Comparison of ENCODE assay signal across 12 mouse cellular contexts in genomic region chr4:140911416-140911815, GRCm38 (mm10).
"Had no signal": no experiment of that assay in that cellular context is flagged by ENCODE, and none has a peak within 500 bp of the region (broad histone marks: within the 10 kb centered on the region; RNA-seq: fewer than 3 reads in every experiment).

No protein-coding gene starts in this region.

- H3K36me3 ChIP-seq: intestine, embryonic 15.5 days; limb, embryonic 13.5 days; midbrain, embryonic 10.5 days; neural tube, embryonic 15.5 days had no signal

- H3K9me3 ChIP-seq: intestine, embryonic 15.5 days; limb, embryonic 13.5 days; midbrain, embryonic 10.5 days; neural tube, embryonic 15.5 days had no signal

- H3K4me2 ChIP-seq: lung, embryonic 14.5 days; neural tube, embryonic 15.5 days had no signal

- H3K27ac ChIP-seq: intestine, embryonic 15.5 days; limb, embryonic 13.5 days; midbrain, embryonic 10.5 days; neural tube, embryonic 15.5 days had no signal

- DNase-seq: kidney, adult 8-10 months; left cerebral cortex, postnatal 4 days; lung, embryonic 14.5 days; lung, postnatal 10 days; midbrain, embryonic 14.5 days; retina, postnatal 1 day; thymus, adult 18-20 months had no signal

- H3K4me3 ChIP-seq: intestine, embryonic 15.5 days; myocyte; neural tube, embryonic 15.5 days had no signal

- H3K9ac ChIP-seq: intestine, embryonic 15.5 days; limb, embryonic 13.5 days; lung, embryonic 14.5 days; neural tube, embryonic 15.5 days had no signal

- ATAC-seq: intestine, embryonic 15.5 days had no signal
